25 mouse cellular contexts compared by ENCODE assay signal in genomic region chr11:102384418-102384817, GRCm38 (mm10). TPM values are rescaled to one million over a fixed set of nuclear protein-coding genes. Genes with fewer than 3 reads are reported as not detected.
DNase-seq lines count a peak whose midpoint lies in the region; ATAC-seq and TF ChIP-seq lines count a peak whose summit lies in the region.
"Had no signal": no experiment of that assay in that cellular context is flagged by ENCODE, and none has a peak within 500 bp of the region (broad histone marks: within the 10 kb centered on the region; RNA-seq: fewer than 3 reads in every experiment).

No protein-coding gene starts in this region.

- H3K27me3 ChIP-seq in liver, embryonic 12.5 days (replicated peaks), result peaks cover 38% of the 10 kb centered on the region
- H3K27me3 ChIP-seq in liver, embryonic 11.5 days (replicated peaks; ENCODE audit: control insufficient read depth, insufficient read depth, low read length), result no peaks in the 10 kb centered on the region; the same call in 1 of the 2 replicates
- H3K27me3 ChIP-seq in CH12.LX (replicated peaks), result peaks cover 14% of the 10 kb centered on the region
- H3K27me3 ChIP-seq: embryonic facial prominence, embryonic 12.5 days had no signal

- H3K27ac ChIP-seq in liver, embryonic 12.5 days, result no peak overlapping the region
- no peak overlapping the region for H3K27ac ChIP-seq in liver, embryonic 11.5 days (ENCODE audit: low read depth, low read length)
- peak overlapping the region; percentile 65; the same call in 1 of the 2 replicates for H3K27ac ChIP-seq in CH12.LX (ENCODE audit: insufficient read depth, low read depth)
- H3K27ac ChIP-seq: embryonic facial prominence, embryonic 12.5 days; gastrocnemius, adult 2 months; heart, embryonic 10.5 days; hindbrain, embryonic 13.5 days had no signal

- H3K9me3 ChIP-seq in liver, embryonic 12.5 days (replicated peaks), result no peaks in the 10 kb centered on the region; the same call in 1 of the 2 replicates
- no peaks in the 10 kb centered on the region for H3K9me3 ChIP-seq in liver, embryonic 11.5 days (ENCODE audit: control insufficient read depth, low read length)
- H3K9me3 ChIP-seq in CH12.LX (replicated peaks; ENCODE audit: low read length), result peaks cover under 1% of the 10 kb centered on the region
- H3K9me3 ChIP-seq: embryonic facial prominence, embryonic 12.5 days; heart, embryonic 10.5 days; hindbrain, embryonic 13.5 days had no signal

- H3K9ac ChIP-seq in liver, embryonic 12.5 days, result peak overlapping the region; percentile 47; the same call in 1 of the 2 replicates
- no peak overlapping the region for H3K9ac ChIP-seq in liver, embryonic 11.5 days (ENCODE audit: low read depth, low read length)
- no peak overlapping the region for H3K9ac ChIP-seq in CH12.LX (ENCODE audit: insufficient read depth, low read depth)
- H3K9ac ChIP-seq: embryonic facial prominence, embryonic 12.5 days; hindbrain, embryonic 13.5 days had no signal

- no peak overlapping the region for H3K4me2 ChIP-seq in liver, embryonic 12.5 days
- H3K4me2 ChIP-seq in liver, embryonic 11.5 days, result no peak overlapping the region
- H3K4me2 ChIP-seq in CH12.LX (ENCODE audit: insufficient read depth, low read depth, poor library complexity, severe bottlenecking), result peak overlapping the region; percentile 79
- H3K4me2 ChIP-seq: embryonic facial prominence, embryonic 12.5 days; hindbrain, embryonic 13.5 days had no signal

- TF ChIP-seq EP300 in CH12.LX (IDR thresholded peaks at IDR 0.05; ENCODE audit: low read length), result no peak; the same call in 1 of the 2 replicates

- TF ChIP-seq RAD21 in CH12.LX (IDR thresholded peaks at IDR 0.05; ENCODE audit: low read depth, low read length), result no peak

- H3K4me3 ChIP-seq in liver, embryonic 12.5 days, result no peak overlapping the region
- no peak overlapping the region for H3K4me3 ChIP-seq in liver, embryonic 11.5 days (ENCODE audit: low read depth, low read length)
- no peak overlapping the region for H3K4me3 ChIP-seq in CH12.LX (replicated peaks in 1 of 3; ENCODE audit: low read depth in 2 of 3, low read length in 2 of 3, poor library complexity in 1 of 3)
- H3K4me3 ChIP-seq: embryonic facial prominence, embryonic 12.5 days; erythroblast, embryonic 14.5 days; gastrocnemius, adult 2 months; heart, embryonic 10.5 days; hindbrain, embryonic 13.5 days; megakaryocyte, embryonic 14.5 days had no signal

- peaks cover 57% of the 10 kb centered on the region for H3K4me1 ChIP-seq in liver, embryonic 12.5 days
- 0 out of 2 replicates have a peak, but pooled peaks cover 3% of the 10 kb centered on the region for H3K4me1 ChIP-seq in liver, embryonic 11.5 days (replicated peaks; ENCODE audit: control insufficient read depth, insufficient read depth, low read length)
- peaks cover 31 to 47% of the 10 kb centered on the region in 2 experiments for H3K4me1 ChIP-seq in CH12.LX (ENCODE audit: control insufficient read depth in 1 of 2, insufficient read depth in 2 of 2)
- H3K4me1 ChIP-seq: embryonic facial prominence, embryonic 12.5 days; heart, embryonic 10.5 days had no signal

- H3K79me2 ChIP-seq in CH12.LX (replicated peaks; ENCODE audit: control insufficient read depth, extremely low read depth, insufficient read depth, poor library complexity, severe bottlenecking), result no peaks in the 10 kb centered on the region

- WGBS in liver, embryonic 12.5 days (ENCODE audit: insufficient replicate concordance), result 55% methylated on average over 2 of the region's 2 CpGs
- WGBS in liver, embryonic 11.5 days, result 78% methylated on average over 2 of the region's 2 CpGs

- ATAC-seq in frontal cortex, adult (ENCODE audit: low TSS enrichment), result peak; percentile 74; the same call in 1 of the 2 replicates
- no peak for ATAC-seq in liver, embryonic 12.5 days
- no peak for ATAC-seq in liver, embryonic 11.5 days (replicated peaks; ENCODE audit: low FRiP score)
- ATAC-seq: activated CD4-positive, CD25-positive, alpha-beta regulatory T cell, adult 4 months; forebrain, embryonic 16.5 days; inflammation-experienced regulatory T-cells, adult 6 months had no signal

- TF ChIP-seq CTCF in CH12.LX (conservative IDR thresholded peaks at IDR 0.05 in 1 of 2, IDR thresholded peaks at IDR 0.05 in 1 of 2; ENCODE audit: low read depth in 2 of 2, low read length in 2 of 2), result no peak

- in situ Hi-C loops in CH12.LX (cut with MboI; ENCODE audit: low pct_ligation_motif_present, low pct_unique_long_range_greater_than_20kb, low sequenced_read_pairs), result no loop called here

- no peak for TF ChIP-seq POLR2A in CH12.LX (IDR thresholded peaks at IDR 0.05; ENCODE audit: low read depth, low read length)

- dilution Hi-C loops in CH12.LX (cut with MboI; ENCODE audit: extremely low pct_ligation_motif_present, extremely low pct_unique_long_range_greater_than_20kb, low sequenced_read_pairs), result no loop called here

- H3K36me3 ChIP-seq in liver, embryonic 12.5 days, result 0 out of 2 replicates have a peak, but pooled peaks cover under 1% of the 10 kb centered on the region
- H3K36me3 ChIP-seq in liver, embryonic 11.5 days (ENCODE audit: control insufficient read depth, insufficient read depth, low read length), result no peaks in the 10 kb centered on the region
- H3K36me3 ChIP-seq in CH12.LX (replicated peaks in 1 of 2; ENCODE audit: control insufficient read depth in 1 of 2, insufficient read depth in 1 of 2, low read length in 1 of 2), result no peaks in the 10 kb centered on the region
- H3K36me3 ChIP-seq: embryonic facial prominence, embryonic 12.5 days; heart, embryonic 10.5 days; hindbrain, embryonic 13.5 days had no signal

- no peak for DNase-seq in frontal cortex, postnatal 25 days (ENCODE audit: low spot score in 2 of 2)
- no peak for DNase-seq in liver, embryonic 11.5 days (ENCODE audit: low spot score)
- DNase-seq in CH12.LX (ENCODE audit: extremely low read depth), result no peak
- peak; percentile 62 for DNase-seq in adipocyte (ENCODE audit: low spot score)
- DNase-seq in lung, postnatal 14 days, result no peak
- DNase-seq: adrenal gland, postnatal 14 days; cerebellum, adult 11-12 months; gastrocnemius, adult 2 months; heart, postnatal 14 days; kidney, adult 2 months; kidney, postnatal 10 days; lung, adult 18-20 months; midbrain, embryonic 14.5 days; thymus, postnatal 25 days had no signal

TF ChIP-seq in CH12.LX, 34 proteins besides CTCF, POLR2A, EP300 and RAD21 (continues in another document):
- TF ChIP-seq CHD1 (IDR thresholded peaks at IDR 0.05; ENCODE audit: low read depth, low read length) (no peak), BHLHE40 (IDR thresholded peaks at IDR 0.05; ENCODE audit: low read depth, low read length) (peak; percentile 41; the same call in 1 of the 2 replicates), MAX (IDR thresholded peaks at IDR 0.05; ENCODE audit: low read length) (no peak), RCOR1 (conservative IDR thresholded peaks at IDR 0.05; ENCODE audit: low read depth, low read length) (no peak), MEF2A (IDR thresholded peaks at IDR 0.05; ENCODE audit: borderline replicate concordance, low read depth, low read length) (peak; percentile 74), MYC (IDR thresholded peaks at IDR 0.05; ENCODE audit: low read depth, low read length) (no peak), ZC3H11A (IDR thresholded peaks at IDR 0.05; ENCODE audit: low read depth, low read length) (no peak), ZNF384 (IDR thresholded peaks at IDR 0.05; ENCODE audit: low read depth, low read length) (peak; percentile 74), USF1 (IDR thresholded peaks at IDR 0.05; ENCODE audit: low read depth, low read length) (no peak), IRF4 (IDR thresholded peaks at IDR 0.05; ENCODE audit: low read depth, low read length) (peak; percentile 91), UBTF (IDR thresholded peaks at IDR 0.05; ENCODE audit: low read depth, low read length) (no peak), SMC3 (IDR thresholded peaks at IDR 0.05; ENCODE audit: low read depth, low read length) (no peak), TCF12 (IDR thresholded peaks at IDR 0.05; ENCODE audit: low read depth, low read length) (peak; percentile 47; the same call in 1 of the 2 replicates), CHD2 (IDR thresholded peaks at IDR 0.05; ENCODE audit: low read length) (no peak), SIN3A (IDR thresholded peaks at IDR 0.05; ENCODE audit: low read length) (no peak), ETS1 (conservative IDR thresholded peaks at IDR 0.05; ENCODE audit: low read depth, low read length) (no peak; the same call in 1 of the 2 replicates), PAX5 (IDR thresholded peaks at IDR 0.05; ENCODE audit: low read length) (no peak), ELF1 (IDR thresholded peaks at IDR 0.05; ENCODE audit: low read depth, low read length) (no peak), JUN (IDR thresholded peaks at IDR 0.05; ENCODE audit: insufficient read depth, low read depth, low read length) (no peak), MAFK (IDR thresholded peaks at IDR 0.05; ENCODE audit: insufficient replicate concordance, low read length) (no peak)

RNA-seq across cellular contexts. Expression of gene Rundc3a, which starts 8.8 kb away (rescaled TPM):
- 1.9 and 2.1 TPM in 2 replicates for polyA plus RNA-seq in liver, embryonic 12.5 days (2016; fragmentation: Nextera tagmentation; extraction: Ambion mirVana)
- 1.8 and 2.6 TPM in 2 replicates for polyA plus RNA-seq in liver, embryonic 11.5 days (2014; fragmentation: Nextera tagmentation; extraction: Ambion mirVana)
- total RNA-seq in CH12.LX (2012; rRNA removed), result 9.0 and 16.3 TPM in 2 replicates
- 1.3 and 1.4 TPM in 2 replicates for total RNA-seq in CH12.LX (2014; rRNA removed)
- polyA plus RNA-seq in CH12.LX (2012; ENCODE audit: insufficient read length, low read depth), result 3.3 and 4.8 TPM in 2 replicates
- total RNA-seq: gastrocnemius, adult 2 months had no signal

RNA-seq across cellular contexts. Expression of gene Slc4a1, which starts 18.4 kb away (rescaled TPM):
- polyA plus RNA-seq in liver, embryonic 12.5 days (2016; fragmentation: Nextera tagmentation; extraction: Ambion mirVana), result 913 and 972 TPM in 2 replicates
- 191 and 229 TPM in 2 replicates for polyA plus RNA-seq in liver, embryonic 11.5 days (2014; fragmentation: Nextera tagmentation; extraction: Ambion mirVana)
- 0.08 TPM in 1 of 2 replicates, not detected in the other for total RNA-seq in CH12.LX (2012; rRNA removed)
- total RNA-seq in CH12.LX (2014; rRNA removed), result 0.04 TPM in 1 of 2 replicates, not detected in the other
- not detected in 2 replicates for polyA plus RNA-seq in CH12.LX (2012; ENCODE audit: insufficient read length, low read depth)
- polyA plus RNA-seq: small intestine, adult 2 months had no signal

RNA-seq across cellular contexts. Expression of gene Slc25a39, which starts 23.3 kb away (rescaled TPM):
- polyA plus RNA-seq in liver, embryonic 12.5 days (2016; fragmentation: Nextera tagmentation; extraction: Ambion mirVana), result 365 and 367 TPM in 2 replicates
- 282 and 283 TPM in 2 replicates for polyA plus RNA-seq in liver, embryonic 11.5 days (2014; fragmentation: Nextera tagmentation; extraction: Ambion mirVana)
- total RNA-seq in CH12.LX (2012; rRNA removed), result 169 and 199 TPM in 2 replicates
- 108 and 112 TPM in 2 replicates for total RNA-seq in CH12.LX (2014; rRNA removed)
- polyA plus RNA-seq in CH12.LX (2012; ENCODE audit: insufficient read length, low read depth), result 198 and 226 TPM in 2 replicates

RNA-seq across cellular contexts. Expression of gene Grn, which starts 45.7 kb away (rescaled TPM):
- 55.8 and 58.1 TPM in 2 replicates for polyA plus RNA-seq in liver, embryonic 12.5 days (2016; fragmentation: Nextera tagmentation; extraction: Ambion mirVana)
- polyA plus RNA-seq in liver, embryonic 11.5 days (2014; fragmentation: Nextera tagmentation; extraction: Ambion mirVana), result 68.1 and 69.5 TPM in 2 replicates
- 106 and 165 TPM in 2 replicates for total RNA-seq in CH12.LX (2012; rRNA removed)
- total RNA-seq in CH12.LX (2014; rRNA removed), result 63.7 and 80.6 TPM in 2 replicates
- polyA plus RNA-seq in CH12.LX (2012; ENCODE audit: insufficient read length, low read depth), result 420 and 453 TPM in 2 replicates

Comparison
In these comparisons a context has a peak if more than half of its experiments do, and no peak if none do; other contexts are left out.
1. RNA of gene Slc4a1, which starts 18.4 kb away (polyA plus RNA-seq): 913 to 972 TPM in liver, embryonic 12.5 days and 191 to 229 TPM in liver, embryonic 11.5 days; not detected in CH12.LX; every median in the first group is over 100 times any median in the second.